Mouse (Mus musculus) macrophage (primary cell): ENCODE data around the gene N4bp2l1. TPM values are rescaled to one million over a fixed set of nuclear protein-coding genes. Genes with fewer than 3 reads are reported as not detected.
A peak's percentile ranks its signal among the peaks of the same experiment; 100 is the strongest.
"Not testable (repeated sequence)": the region's sequence is repeated elsewhere in the genome, so short reads cannot be mapped to it uniquely, and the experiment has no call there.

Source experiments
- H3K27ac ChIP-seq: fragments of 350-480 bp; formaldehyde crosslinking; 2 replicates; pipeline ENCODE4 v1.9.0; 2021
- H3K36me3 ChIP-seq: fragments of 350-480 bp; formaldehyde crosslinking; 2 replicates; pipeline ENCODE4 v1.9.0; 2021; ENCODE audit errors: inconsistent target
- H3K4me3 ChIP-seq: fragments of 350-480 bp; formaldehyde crosslinking; 2 replicates; pipeline ENCODE4 v1.9.0; 2021; ENCODE audit errors: inconsistent target
- H3K79me2 ChIP-seq: fragments of 350-480 bp; formaldehyde crosslinking; 2 replicates; pipeline ENCODE4 v1.9.0; 2021; ENCODE audit errors: inconsistent target
- WGBS: methylation state at CpG from one replicate; pipeline ENCODE4 v1.1.7; 2026; ENCODE audit warnings: inconsistent platforms; ENCODE audit not compliant: missing documents; 5-methylcytosine and 5-hydroxymethylcytosine counted together
- polyA plus RNA-seq: library from polyadenylated mRNA; stranded (reverse); fragments of 250-400 nt; gene quantifications from 3 replicates; pipeline ENCODE4 v1.2.4, GENCODE M21; 2018; ENCODE audit warnings: inconsistent platforms
- total RNA-seq, 78 experiments: library from RNA; depleted of rRNA; stranded (reverse); fragments of 250-400 nt; gene quantifications; 1 replicate in 9 of 78; 2 replicates in 24 of 78; 3 replicates in 43 of 78; 4 replicates in 2 of 78; pipeline ENCODE4 v1.2.4; 2018; ENCODE audit warnings: inconsistent platforms in 56 of 78

N4bp2l1 gene
- 100 to 1,000 TPM in 17 of 26 experiments, 10 to 100 TPM in 9; 16.4 to 246 (median 171) TPM for total RNA-seq (2018; cell fraction: chromatin; rRNA removed)
- total RNA-seq (2018; cell fraction: cytosol; rRNA removed) = 10 to 100 TPM; 16.7 to 74.8 (median 51.4) TPM
- total RNA-seq (2018; cell fraction: nucleus; rRNA removed) = 100 to 1,000 TPM in 17 of 26 experiments, 10 to 100 TPM in 9; 33.4 to 245 (median 128) TPM
- polyA plus RNA-seq = 22.9 to 68.6 TPM (median 43.0 TPM) in 3 replicates

GRCm38 (mm10) chr5:150597088-150597487 lies at the start of gene N4bp2l1:
Gene N4bp2l1, minus strand, starts transcription at chr5:150597188.
- Histone ChIP-seq H3K27ac (peak within 1 kb of the TSS; percentile 72), H3K36me3 (no peaks in the 10 kb centered on the region), H3K4me3 (no peak within 1 kb of the TSS), H3K79me2 (peaks cover 6% of the 10 kb centered on the region)
- 97% methylated on average over 7 of the region's 7 CpGs for WGBS

GRCm38 (mm10) chr5:150644926-150645325 lies 47.9 kb upstream of the N4bp2l1 start:
- H3K4me3 ChIP-seq = no peak overlapping the region
- WGBS = 95% methylated on average over 4 of the region's 4 CpGs
- H3K36me3 ChIP-seq = peaks cover 50% of the 10 kb centered on the region
- H3K79me2 ChIP-seq = peaks cover 35% of the 10 kb centered on the region; the same call in 1 of the 2 replicates
- H3K27ac ChIP-seq = no peak overlapping the region

DNA sequence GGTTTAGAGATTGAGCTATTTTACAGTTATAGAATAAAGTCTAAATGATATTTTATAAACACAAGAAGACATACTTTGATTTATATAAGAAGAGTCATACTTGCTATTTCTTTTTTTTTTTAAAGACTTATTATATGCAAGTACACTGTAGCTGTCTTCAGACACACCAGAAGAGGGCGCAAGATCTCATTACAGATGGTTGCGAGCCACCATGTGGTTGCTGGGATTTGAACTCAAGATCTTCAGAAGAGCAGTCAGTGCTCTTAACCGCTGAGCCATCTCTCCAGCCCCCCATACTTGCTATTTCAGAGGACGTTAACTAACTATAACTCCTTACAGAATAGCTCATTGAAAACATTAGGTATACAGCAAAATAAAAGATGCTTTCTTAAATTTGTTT lies 46.4 kb upstream of the N4bp2l1 start:
- not testable (repeated sequence) for H3K4me3 ChIP-seq, H3K27ac ChIP-seq
- Histone ChIP-seq H3K36me3 (peaks cover 45% of the 10 kb centered on the region; the same call in 1 of the 2 replicates), H3K79me2 (peaks cover 22% of the 10 kb centered on the region; the same call in 1 of the 2 replicates)
- 94% methylated on average over 4 of the region's 4 CpGs for WGBS

- Histone ChIP-seq H3K36me3 (peaks cover 48% of the 10 kb centered on the region; the same call in 1 of the 2 replicates), H3K4me3 (no peak overlapping the region), H3K79me2 (peaks cover 7% of the 10 kb centered on the region; the same call in 1 of the 2 replicates), H3K27ac (no peak overlapping the region)
- 92% methylated on average over 3 of the region's 3 CpGs for WGBS
These were observed 44.5 kb upstream of the N4bp2l1 start for GRCm38 (mm10) chr5:150641440-150641839.

GRCm38 (mm10) chr5:150629692-150630091 lies 32.7 kb upstream of the N4bp2l1 start:
- H3K79me2 ChIP-seq = no peaks in the 10 kb centered on the region
- no peak overlapping the region for H3K4me3 ChIP-seq
- WGBS = 100% methylated on average over 2 of the region's 2 CpGs
- no peaks in the 10 kb centered on the region for H3K36me3 ChIP-seq
- no peak overlapping the region for H3K27ac ChIP-seq

- H3K36me3 ChIP-seq = no peaks in the 10 kb centered on the region
- H3K4me3 ChIP-seq = no peak overlapping the region
These were observed 32.3 kb upstream of the N4bp2l1 start for GRCm38 (mm10) chr5:150629272-150629671.

DNA sequence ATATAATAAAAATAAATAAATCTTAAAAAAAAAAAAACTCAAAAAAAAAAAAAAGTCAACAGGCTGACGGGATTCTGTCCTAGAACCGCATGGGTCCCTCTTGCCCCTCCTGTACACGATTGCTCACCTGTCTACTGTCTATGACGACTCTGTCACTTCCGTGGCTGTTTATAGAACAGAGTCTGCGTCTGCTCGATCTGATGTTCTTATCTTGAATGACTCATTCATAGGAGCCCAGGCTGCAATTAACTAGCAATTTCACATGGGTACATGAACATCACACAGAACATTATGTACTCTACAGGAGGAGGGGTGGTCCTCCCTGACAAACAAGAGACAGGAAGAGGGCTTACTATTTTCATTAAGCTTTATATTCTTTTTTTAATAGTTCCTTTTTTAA lies 28.5 kb upstream of the N4bp2l1 start:
- Histone ChIP-seq H3K79me2 (no peaks in the 10 kb centered on the region), H3K4me3 (no peak overlapping the region), H3K36me3 (no peaks in the 10 kb centered on the region), H3K27ac (no peak overlapping the region)
- WGBS = 89% methylated on average over 7 of the region's 7 CpGs

More at GRCm38 (mm10) chr5:150629272-150629671, 32.3 kb upstream of the N4bp2l1 start:
- no peaks in the 10 kb centered on the region for H3K79me2 ChIP-seq
- 100% methylated on average over 1 of the region's 1 CpGs for WGBS
- no peak overlapping the region for H3K27ac ChIP-seq

GRCm38 (mm10) chr5:150622792-150623191 lies 25.8 kb upstream of the N4bp2l1 start:
- Histone ChIP-seq H3K79me2 (no peaks in the 10 kb centered on the region), H3K27ac (no peak overlapping the region), H3K36me3 (no peaks in the 10 kb centered on the region), H3K4me3 (no peak overlapping the region)
- WGBS = 55% methylated on average over 1 of the region's 1 CpGs

- WGBS = 10% methylated on average over 3 of the region's 3 CpGs
- Histone ChIP-seq H3K79me2 (no peaks in the 10 kb centered on the region), H3K27ac (no peak overlapping the region), H3K36me3 (no peaks in the 10 kb centered on the region), H3K4me3 (no peak overlapping the region)
These were observed 24.6 kb upstream of the N4bp2l1 start for GRCm38 (mm10) chr5:150621592-150621991.

GRCm38 (mm10) chr5:150620588-150621135 lies 23.7 kb upstream of the N4bp2l1 start:
- Histone ChIP-seq H3K27ac (no peak overlapping the region), H3K4me3 (no peak overlapping the region)
- WGBS = 51% methylated on average over 7 of the region's 7 CpGs

GRCm38 (mm10) chr5:150618599-150619355 lies 21.8 kb upstream of the N4bp2l1 start:
- Histone ChIP-seq H3K79me2 (no peaks in the 10 kb centered on the region), H3K27ac (no peak overlapping the region), H3K36me3 (no peaks in the 10 kb centered on the region), H3K4me3 (no peak overlapping the region)
- WGBS = 99% methylated on average over 9 of the region's 10 CpGs

More at GRCm38 (mm10) chr5:150620588-150621135, 23.7 kb upstream of the N4bp2l1 start:
- Histone ChIP-seq H3K79me2 (no peaks in the 10 kb centered on the region), H3K36me3 (no peaks in the 10 kb centered on the region)

- Histone ChIP-seq H3K4me3 (no peak overlapping the region), H3K36me3 (no peaks in the 10 kb centered on the region), H3K27ac (no peak overlapping the region), H3K79me2 (no peaks in the 10 kb centered on the region)
- 64% methylated on average over 3 of the region's 3 CpGs for WGBS
These were observed 19.7 kb upstream of the N4bp2l1 start for GRCm38 (mm10) chr5:150616731-150617130.

GRCm38 (mm10) chr5:150616216-150616615 lies 19.2 kb upstream of the N4bp2l1 start:
- no peaks in the 10 kb centered on the region for H3K36me3 ChIP-seq
- WGBS = 96% methylated on average over 2 of the region's 2 CpGs
- H3K79me2 ChIP-seq = no peaks in the 10 kb centered on the region
- H3K27ac ChIP-seq = no peak overlapping the region
- no peak overlapping the region for H3K4me3 ChIP-seq

GRCm38 (mm10) chr5:150614054-150614453 lies 17.1 kb upstream of the N4bp2l1 start:
- no peaks in the 10 kb centered on the region for H3K36me3 ChIP-seq
- no peaks in the 10 kb centered on the region for H3K79me2 ChIP-seq
- no peak overlapping the region for H3K4me3 ChIP-seq
- no peak overlapping the region for H3K27ac ChIP-seq
- 96% methylated on average over 2 of the region's 2 CpGs for WGBS

DNA sequence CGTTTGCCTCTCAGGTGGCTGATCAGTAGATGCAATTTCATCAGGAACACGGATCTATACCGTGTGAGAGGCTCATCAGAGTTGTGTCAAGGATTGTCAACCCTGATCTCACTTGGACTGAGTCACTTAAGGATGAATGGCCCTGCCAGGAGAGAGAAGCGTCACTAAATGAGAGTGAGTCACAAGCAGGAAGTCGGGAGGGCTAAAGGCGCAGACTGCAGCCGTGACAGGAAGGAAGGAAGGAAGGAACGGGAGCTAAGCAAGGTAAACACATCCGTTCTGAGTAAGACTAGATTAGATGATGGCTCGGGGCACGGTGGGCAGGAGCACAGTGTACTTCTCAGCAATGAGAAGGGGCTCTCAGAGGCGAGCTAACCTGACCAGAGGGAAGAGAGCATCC lies 14.7 kb upstream of the N4bp2l1 start:
- Histone ChIP-seq H3K4me3 (no peak overlapping the region), H3K79me2 (no peaks in the 10 kb centered on the region), H3K27ac (no peak overlapping the region), H3K36me3 (no peaks in the 10 kb centered on the region)
- WGBS = 11% methylated on average over 12 of the region's 12 CpGs
